Mouse (Mus musculus) left cerebral cortex, adult 18-20 months (tissue): Measurements from ENCODE around the gene Ajm1. TPM values are rescaled to one million over a fixed set of nuclear protein-coding genes. Genes with fewer than 3 reads are reported as not detected.

Experiments
- DNase-seq, 2 experiments: peaks; one replicate each; pipeline ENCODE4 v3.0.0; 2021 to 2022; ENCODE audit warnings: low spot score in 2 of 2, mixed read lengths in 1 of 2
- long read RNA-seq, 2 experiments: library from polyadenylated mRNA; stranded (forward); transcript quantifications; one replicate each; pipeline ENCODE4 v2.0.0; 2021
- total RNA-seq, 2 experiments: library from RNA; stranded (reverse); gene quantifications; 2 replicates each; pipeline ENCODE4 v1.2.3; 2021

The Ajm1 gene
- total RNA-seq: 10 to 100 TPM; 85.6 to 86.3 TPM
- long read RNA-seq, experiment 1, full-length matches to known transcripts: 27 of 107 reads
- long read RNA-seq, experiment 1, partial matches to known transcripts: 0 of 107 reads
- long read RNA-seq, experiment 1, other reads (novel, unspliced or antisense): 80 of 107 reads
- long read RNA-seq, experiment 2, full-length matches to known transcripts: 24 of 58 reads
- long read RNA-seq, experiment 2, partial matches to known transcripts: 0 of 58 reads
- long read RNA-seq, experiment 2, other reads (novel, unspliced or antisense): 34 of 58 reads

DNA sequence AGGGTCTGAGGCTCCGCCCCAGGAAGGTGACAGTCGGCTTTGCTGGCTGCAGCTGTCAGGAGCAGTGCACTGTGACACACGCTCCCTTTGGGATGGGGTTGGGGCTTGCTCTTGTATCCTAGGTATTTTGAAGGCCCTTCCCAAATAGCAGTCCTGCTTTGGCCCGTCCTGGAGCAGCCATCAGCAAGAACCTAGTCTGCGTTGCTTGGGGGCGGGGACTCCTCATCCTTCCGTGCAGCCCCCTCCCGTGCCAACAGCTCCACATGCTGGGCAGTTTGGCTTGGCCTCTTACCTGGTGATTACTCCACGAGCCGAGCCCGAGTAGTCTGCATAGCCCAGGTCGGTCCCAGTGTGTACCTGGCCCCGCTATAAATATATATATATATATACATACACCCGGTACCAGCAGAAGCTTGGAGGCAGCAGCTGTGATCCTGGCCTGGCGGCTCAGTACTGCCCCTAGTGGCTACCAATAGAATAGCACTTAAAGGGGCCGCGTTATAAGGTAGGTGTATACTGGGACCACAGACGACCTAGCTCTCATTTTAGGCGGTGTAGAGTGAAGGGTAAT, at the start of gene Ajm1:
Ajm1 (minus strand) TSS at position 464 of the 571 bp plus-strand sequence.
- DNase-seq: peak; percentile 74 to 77

DNA sequence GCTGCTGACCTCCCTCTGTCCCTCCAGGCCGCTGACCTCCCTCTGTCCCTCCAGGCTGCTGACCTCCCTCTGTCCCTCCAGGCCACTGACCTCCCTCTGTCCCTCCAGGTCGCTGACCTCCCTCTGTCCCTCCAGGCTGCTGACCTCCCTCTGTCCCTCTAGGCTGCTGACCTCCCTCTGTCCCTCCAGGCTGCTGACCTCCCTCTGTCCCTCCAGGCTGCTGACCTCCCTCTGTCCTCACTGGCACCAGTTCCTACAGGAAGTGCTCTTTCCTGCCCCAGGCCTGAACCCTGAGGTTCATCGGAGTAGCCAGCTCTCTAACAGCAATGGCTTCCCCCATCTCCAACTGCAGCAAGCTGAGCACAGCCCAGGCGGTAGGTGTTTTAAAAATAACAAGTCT, 47.2 kb upstream of the Ajm1 start:
- no peak for DNase-seq

DNA sequence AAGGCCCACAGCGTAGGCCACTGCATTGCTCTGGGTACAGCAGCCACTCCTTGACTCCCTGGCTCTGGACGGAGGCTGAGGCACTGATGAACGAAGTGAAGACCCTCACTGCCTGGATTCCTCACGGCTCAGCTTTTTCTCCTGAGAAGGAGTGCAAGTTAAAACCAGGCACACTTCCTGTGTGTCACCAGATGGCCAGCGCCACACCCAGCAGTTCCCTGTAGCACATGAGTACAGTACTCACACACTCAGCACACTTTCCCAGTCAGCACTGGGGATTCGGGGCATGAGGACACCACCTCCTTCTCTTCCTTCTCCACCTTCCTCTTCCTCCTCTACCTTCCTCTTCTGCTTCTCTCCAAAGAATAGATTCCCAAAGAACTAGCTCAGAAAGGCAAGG, 46.3 kb upstream of the Ajm1 start, which contains the start of gene Fcna:
Fcna (minus strand) TSS at position 220 of the 400 bp plus-strand sequence.
- no peak for DNase-seq

- DNase-seq: no peak
Observed at GRCm38 (mm10) chr2:25625986-25626385, 44.4 kb upstream of the Ajm1 start.

GRCm38 (mm10) chr2:25621229-25622200, 40.0 kb upstream of the Ajm1 start, which contains the start of gene Tmem141:
TSS of gene Tmem141 (minus strand) at chr2:25622005.
- peak; percentile 87 to 90 for DNase-seq

DNA sequence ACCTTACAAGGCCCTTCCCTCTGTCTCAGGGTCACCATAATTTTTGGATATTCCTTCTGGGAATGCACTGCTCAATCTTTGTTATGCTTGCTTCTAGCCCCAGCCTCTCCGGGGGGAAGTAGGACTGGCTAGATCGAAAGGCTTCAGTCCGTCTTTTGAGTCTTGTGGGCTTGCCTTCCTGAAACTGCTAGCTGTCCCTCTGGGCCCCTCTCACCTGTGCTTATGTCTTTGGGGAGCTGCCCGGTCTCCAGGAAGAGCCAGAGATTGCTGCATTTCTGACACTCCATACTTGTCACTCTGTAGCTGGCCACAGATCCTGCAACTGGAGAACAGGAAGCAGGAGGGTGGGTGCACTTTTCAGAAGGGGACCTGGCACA, 39.3 kb upstream of the Ajm1 start:
- no peak for DNase-seq

GRCm38 (mm10) chr2:25620386-25620785, 38.8 kb upstream of the Ajm1 start:
- DNase-seq: no peak

GRCm38 (mm10) chr2:25617578-25617977, 36.0 kb upstream of the Ajm1 start, which contains the start of gene Ccdc183:
TSS of gene Ccdc183 (minus strand) at chr2:25617678.
- no peak for DNase-seq

DNA sequence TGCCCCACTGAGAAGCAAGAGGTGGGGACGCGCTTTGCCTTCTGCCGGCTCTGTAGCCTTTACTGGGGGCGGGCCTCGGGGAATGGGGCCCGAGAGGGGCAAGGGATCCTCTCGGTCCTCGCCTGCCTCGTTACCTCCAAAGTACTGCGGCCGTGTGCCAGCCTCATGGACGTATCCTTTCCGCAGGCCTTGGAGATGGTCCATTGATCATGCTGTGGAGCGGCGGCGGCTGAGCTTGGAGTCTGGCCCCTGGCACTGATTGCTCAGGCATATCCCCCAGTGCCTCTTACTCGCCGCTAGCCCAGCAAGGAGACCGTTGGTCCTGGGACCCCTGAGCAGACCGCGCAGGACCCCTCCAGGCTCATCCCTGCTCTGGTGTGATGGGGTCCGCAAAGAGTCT, 34.8 kb upstream of the Ajm1 start:
- no peak for DNase-seq

GRCm38 (mm10) chr2:25608671-25609070, 27.1 kb upstream of the Ajm1 start:
- no peak for DNase-seq

- peak; percentile 89 to 92 for DNase-seq
Observed at GRCm38 (mm10) chr2:25607761-25608622, 26.4 kb upstream of the Ajm1 start, which contains the start of gene Rabl6. TSS of gene Rabl6 (minus strand) at chr2:25608521.

DNA sequence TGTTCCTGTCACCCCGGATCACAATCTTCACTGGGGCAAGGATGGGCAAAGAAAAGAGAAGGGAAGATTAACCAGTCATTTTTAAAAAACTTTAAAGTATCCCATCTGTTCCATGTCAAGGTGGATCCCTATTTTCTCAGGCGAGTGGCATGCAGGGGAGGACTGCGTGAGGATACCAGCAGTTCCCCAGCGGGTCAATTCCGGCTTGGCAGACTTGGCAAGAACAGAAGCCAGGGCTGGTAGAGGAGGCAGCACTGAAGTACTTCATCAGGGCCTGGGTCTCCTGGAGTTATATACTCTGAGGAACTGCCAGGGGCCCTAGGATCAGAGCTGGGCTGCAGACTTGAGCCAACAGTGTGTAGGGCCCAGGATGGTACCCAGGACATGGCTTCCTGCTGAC, 21.0 kb upstream of the Ajm1 start:
- no peak for DNase-seq

DNA sequence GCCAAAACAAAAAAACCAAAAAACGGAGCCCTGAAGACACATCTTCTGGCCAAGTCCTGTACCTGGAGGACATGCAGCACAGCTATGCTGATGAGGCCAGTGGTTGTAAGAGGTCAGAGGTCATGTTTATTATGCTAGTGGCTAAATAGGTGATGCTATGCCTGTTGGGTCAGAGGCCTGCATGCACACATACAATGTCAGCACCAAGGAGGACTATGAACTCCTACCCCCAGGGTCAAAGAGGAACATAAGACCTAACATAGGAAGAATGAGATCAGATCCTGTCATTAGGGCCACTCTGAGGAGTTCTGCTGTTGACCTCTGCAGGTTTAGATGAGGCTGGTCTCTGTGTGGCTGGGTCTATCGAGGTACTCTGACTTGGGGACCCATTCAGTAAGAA, 18.5 kb upstream of the Ajm1 start:
- DNase-seq: no peak

GRCm38 (mm10) chr2:25598749-25599148, 17.2 kb upstream of the Ajm1 start:
- DNase-seq: no peak

DNA sequence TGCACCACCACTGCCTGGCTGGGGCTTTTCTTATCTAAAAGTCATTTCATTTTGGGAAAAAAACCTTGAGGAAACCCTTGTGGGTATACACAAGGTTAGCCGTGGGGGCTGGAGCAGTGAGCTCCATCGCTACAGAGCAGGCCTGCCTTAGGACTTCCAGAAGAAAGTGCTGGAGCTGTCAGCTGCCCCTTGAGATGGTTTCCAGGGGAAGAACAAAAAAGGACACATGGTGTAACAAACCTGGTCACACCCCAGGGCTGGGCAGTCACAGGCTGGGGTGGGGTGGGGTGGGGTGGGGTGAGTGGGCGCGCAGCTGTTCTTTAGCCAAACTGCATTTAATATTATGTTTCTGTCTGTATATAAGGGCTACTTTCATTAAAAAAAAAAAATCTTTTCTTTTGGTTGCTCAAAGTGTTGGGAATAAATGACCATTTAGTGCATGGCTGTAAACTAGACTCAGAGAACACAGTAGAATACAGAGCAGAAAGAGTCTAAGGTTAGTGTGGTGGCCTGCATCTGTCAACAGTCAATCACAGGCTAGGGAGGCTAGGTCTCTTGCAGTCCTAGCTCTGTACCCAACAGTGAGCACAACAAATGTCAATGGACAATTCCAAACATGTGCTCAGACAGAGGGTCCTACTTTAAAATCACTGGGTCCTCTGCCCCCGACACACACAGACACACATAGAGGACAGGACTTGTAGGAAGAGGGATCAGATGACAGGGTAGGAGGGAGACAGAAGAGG, 15.4 kb upstream of the Ajm1 start:
- DNase-seq: no peak

DNA sequence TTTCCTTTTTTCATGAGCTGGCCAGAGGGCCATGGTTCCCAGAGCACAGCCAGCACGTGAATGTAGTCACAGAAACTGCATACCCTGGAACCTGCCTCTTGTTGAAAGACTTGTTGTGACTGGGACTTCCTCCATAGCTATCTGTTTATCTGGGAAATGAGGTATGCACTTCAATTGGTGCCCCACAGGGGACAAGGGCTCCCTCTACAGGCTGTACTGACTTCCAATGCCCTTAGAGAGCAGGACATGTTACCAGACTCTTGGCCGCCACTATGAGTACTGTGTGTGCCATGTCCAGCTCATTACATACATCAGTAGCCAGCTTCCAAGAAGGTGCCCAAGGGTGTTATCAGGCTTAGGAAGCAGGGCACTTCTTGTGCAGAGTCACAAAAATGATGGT, 10.3 kb upstream of the Ajm1 start:
- DNase-seq: peak; percentile 52 to 64

- no peak for DNase-seq
Observed at GRCm38 (mm10) chr2:25588227-25588907, 6.8 kb upstream of the Ajm1 start.

DNA sequence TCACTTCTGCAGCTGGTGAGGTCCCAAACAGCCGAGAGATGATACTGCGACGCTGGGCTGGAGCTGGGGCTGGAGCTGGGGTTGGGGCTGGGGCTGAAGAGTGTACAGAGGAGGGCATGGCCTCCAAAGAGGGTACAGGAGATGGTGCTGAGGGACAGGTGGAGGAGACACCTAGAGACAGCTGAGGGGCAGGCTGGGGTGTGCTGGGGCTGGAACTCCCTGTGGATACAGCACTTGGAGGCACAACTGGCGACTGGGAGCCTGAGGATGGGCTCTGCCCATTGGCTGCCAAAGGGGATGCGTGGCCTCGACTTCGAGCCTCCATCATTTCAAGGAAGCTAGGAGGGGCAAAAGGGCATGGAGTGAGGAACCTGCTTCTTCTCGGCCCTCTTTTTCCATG, 5.7 kb upstream of the Ajm1 start:
- DNase-seq: no peak

GRCm38 (mm10) chr2:25585601-25586000, 4.0 kb upstream of the Ajm1 start:
- DNase-seq: no peak
